Mouse (Mus musculus): Measurements from ENCODE around the gene Gm21970.

GRCm38 (mm10) chr16:91395633-91396392 is 4.3 kb downstream of the Gm21970 start:
- TF ChIP-seq POLR2A (IDR thresholded peaks at IDR 0.05; ENCODE audit: low read depth, low read length) (no peak), CTCF (IDR thresholded peaks at IDR 0.05; ENCODE audit: extremely low read depth, insufficient read depth, insufficient read length, insufficient replicate concordance) (no peak)
